Mouse (Mus musculus): ENCODE measurements around the gene Adat1. TPM values are rescaled to one million over a fixed set of nuclear protein-coding genes. Genes with fewer than 3 reads are reported as not detected.

Gene Adat1
- polyA plus RNA-seq, 1 experiment from 2014 or later = 2.5 TPM

GRCm38 (mm10) chr8:111924976-111925375, 67.1 kb downstream of the Adat1 start:
- 73% methylated on average over 7 of the region's 7 CpGs for WGBS

GRCm38 (mm10) chr8:111923383-111923804, 68.7 kb downstream of the Adat1 start:
- no peaks in the 10 kb centered on the region for H3K27me3 ChIP-seq (ENCODE audit: control insufficient read depth, insufficient read depth, low read length)
- 21% methylated on average over 10 of the region's 10 CpGs for WGBS
- no peak overlapping the region for H3K9ac ChIP-seq (ENCODE audit: low read length)
- no peak overlapping the region for H3K4me3 ChIP-seq (ENCODE audit: low read depth, low read length)
- H3K27ac ChIP-seq (replicated peaks) = no peak overlapping the region
- peak; percentile 83 for TF ChIP-seq CTCF (IDR thresholded peaks at IDR 0.05; ENCODE audit: low read depth)
- TF ChIP-seq EP300 (optimal IDR thresholded peaks at IDR 0.05) = no peak
- H3K4me2 ChIP-seq (replicated peaks; ENCODE audit: low read depth) = peak overlapping the region; percentile 25; the same call in 1 of the 2 replicates
- H3K4me1 ChIP-seq (replicated peaks; ENCODE audit: control insufficient read depth, insufficient read depth) = no peaks in the 10 kb centered on the region
- DNase-seq (ENCODE audit: low spot score) (peak; percentile 72), ATAC-seq (ENCODE audit: low FRiP score, low TSS enrichment) (peak; percentile 89)
- no peaks in the 10 kb centered on the region for H3K9me3 ChIP-seq (ENCODE audit: control insufficient read depth, low read length)
- no peaks in the 10 kb centered on the region for H3K36me3 ChIP-seq (ENCODE audit: control insufficient read depth, insufficient read depth, low read length)

More at GRCm38 (mm10) chr8:111924976-111925375, 67.1 kb downstream of the Adat1 start:
- DNase-seq (ENCODE audit: low spot score) = no peak
- Histone ChIP-seq H3K36me3 (ENCODE audit: control insufficient read depth, insufficient read depth, low read length) (no peaks in the 10 kb centered on the region), H3K9ac (ENCODE audit: low read length) (no peak overlapping the region), H3K27ac (replicated peaks) (no peak overlapping the region), H3K9me3 (ENCODE audit: control insufficient read depth, low read length) (no peaks in the 10 kb centered on the region), H3K27me3 (ENCODE audit: control insufficient read depth, insufficient read depth, low read length) (no peaks in the 10 kb centered on the region), H3K4me1 (replicated peaks; ENCODE audit: control insufficient read depth, insufficient read depth) (no peaks in the 10 kb centered on the region), H3K4me3 (ENCODE audit: low read depth, low read length) (no peak overlapping the region), H3K4me2 (replicated peaks; ENCODE audit: low read depth) (no peak overlapping the region)
- TF ChIP-seq EP300 (optimal IDR thresholded peaks at IDR 0.05) (no peak), CTCF (IDR thresholded peaks at IDR 0.05; ENCODE audit: low read depth) (no peak)
- no peak for ATAC-seq (ENCODE audit: low FRiP score, low TSS enrichment)

GRCm38 (mm10) chr8:111920971-111921370, 71.1 kb downstream of the Adat1 start:
- Histone ChIP-seq H3K9me3 (ENCODE audit: control insufficient read depth, low read length) (no peaks in the 10 kb centered on the region), H3K27me3 (ENCODE audit: control insufficient read depth, insufficient read depth, low read length) (no peaks in the 10 kb centered on the region), H3K4me2 (replicated peaks; ENCODE audit: low read depth) (no peak overlapping the region), H3K27ac (replicated peaks) (no peak overlapping the region), H3K9ac (ENCODE audit: low read length) (no peak overlapping the region), H3K4me3 (ENCODE audit: low read depth, low read length) (no peak overlapping the region), H3K4me1 (replicated peaks; ENCODE audit: control insufficient read depth, insufficient read depth) (no peaks in the 10 kb centered on the region), H3K36me3 (ENCODE audit: control insufficient read depth, insufficient read depth, low read length) (no peaks in the 10 kb centered on the region)
- DNase-seq (ENCODE audit: low spot score) (no peak), ATAC-seq (ENCODE audit: low FRiP score, low TSS enrichment) (no peak)
- 78% methylated on average over 4 of the region's 4 CpGs for WGBS
- TF ChIP-seq EP300 (optimal IDR thresholded peaks at IDR 0.05) = no peak
- no peak for TF ChIP-seq CTCF (IDR thresholded peaks at IDR 0.05; ENCODE audit: low read depth)

GRCm38 (mm10) chr8:111919663-111920062, 72.4 kb downstream of the Adat1 start:
- 89% methylated on average over 2 of the region's 2 CpGs for WGBS
- no peak for ATAC-seq (ENCODE audit: low FRiP score, low TSS enrichment)

More at GRCm38 (mm10) chr8:111919663-111920062, 72.4 kb downstream of the Adat1 start:
- Histone ChIP-seq H3K27me3 (ENCODE audit: control insufficient read depth, insufficient read depth, low read length) (no peaks in the 10 kb centered on the region), H3K9ac (ENCODE audit: low read length) (no peak overlapping the region), H3K36me3 (ENCODE audit: control insufficient read depth, insufficient read depth, low read length) (no peaks in the 10 kb centered on the region), H3K9me3 (ENCODE audit: control insufficient read depth, low read length) (no peaks in the 10 kb centered on the region), H3K27ac (replicated peaks) (no peak overlapping the region), H3K4me1 (replicated peaks; ENCODE audit: control insufficient read depth, insufficient read depth) (no peaks in the 10 kb centered on the region), H3K4me2 (replicated peaks; ENCODE audit: low read depth) (no peak overlapping the region), H3K4me3 (ENCODE audit: low read depth, low read length) (no peak overlapping the region)
- no peak for DNase-seq (ENCODE audit: low spot score)
- TF ChIP-seq EP300 (optimal IDR thresholded peaks at IDR 0.05) = no peak
- TF ChIP-seq CTCF (IDR thresholded peaks at IDR 0.05; ENCODE audit: low read depth) = peak; percentile 55

Other genes with a start within 250 kb of the Adat1 start
- gene Bcar1, start 248.5 kb downstream of the Adat1 start, polyA plus RNA-seq (2015; fragmentation: Nextera tagmentation; extraction: Ambion mirVana) = 22.6 and 27.4 TPM in 2 replicates
- 98.6 and 101 TPM in 2 replicates for gene Cfdp1, start 138.0 kb downstream of the Adat1 start, polyA plus RNA-seq (2015; fragmentation: Nextera tagmentation; extraction: Ambion mirVana)
- 9.9 and 10.1 TPM in 2 replicates for gene Tmem170, start 115.6 kb downstream of the Adat1 start, polyA plus RNA-seq (2015; fragmentation: Nextera tagmentation; extraction: Ambion mirVana)
- gene Chst5, start 81.9 kb downstream of the Adat1 start, polyA plus RNA-seq (2015; fragmentation: Nextera tagmentation; extraction: Ambion mirVana) = 0.36 and 0.39 TPM in 2 replicates
- gene Tmem231, start 58.4 kb downstream of the Adat1 start, polyA plus RNA-seq (2015; fragmentation: Nextera tagmentation; extraction: Ambion mirVana) = 3.3 and 4.1 TPM in 2 replicates
- gene Gabarapl2, start 51.6 kb downstream of the Adat1 start, polyA plus RNA-seq (2015; fragmentation: Nextera tagmentation; extraction: Ambion mirVana) = 290 and 292 TPM in 2 replicates
- gene Kars, start 19.0 kb upstream of the Adat1 start, polyA plus RNA-seq (2015; fragmentation: Nextera tagmentation; extraction: Ambion mirVana) = 96.0 and 96.5 TPM in 2 replicates
- 10.2 and 11.2 TPM in 2 replicates for gene Terf2ip, start 19.1 kb upstream of the Adat1 start, polyA plus RNA-seq (2015; fragmentation: Nextera tagmentation; extraction: Ambion mirVana)
- 0.23 and 0.28 TPM in 2 replicates for gene Gm6793, start 22.7 kb upstream of the Adat1 start, polyA plus RNA-seq (2015; fragmentation: Nextera tagmentation; extraction: Ambion mirVana)